Mouse (Mus musculus): ENCODE measurements around the gene Tiparp. TPM values are rescaled to one million over a fixed set of nuclear protein-coding genes. Genes with fewer than 3 reads are reported as not detected.
A peak's percentile ranks its signal among the peaks of the same experiment; 100 is the strongest.

Tiparp gene
- polyA plus RNA-seq, 1 experiment = 24.6 TPM

- Histone ChIP-seq H3K27ac (ENCODE audit: insufficient read depth, low read depth, low read length) (peak overlapping the region; percentile 85), H3K4me1 (ENCODE audit: control insufficient read depth, insufficient read depth, low read length) (peaks cover 13% of the 10 kb centered on the region), H3K4me3 (ENCODE audit: insufficient read depth, low read length) (peak overlapping the region; percentile 92)
- TF ChIP-seq CTCF (IDR thresholded peaks at IDR 0.05; ENCODE audit: low read depth, low read length) (no peak), POLR2A (IDR thresholded peaks at IDR 0.05; ENCODE audit: borderline replicate concordance, low read depth, low read length) (no peak)
Measured at GRCm38 (mm10) chr3:65527196-65527595, 1.0 kb upstream of the Tiparp start.

- peaks cover 19% of the 10 kb centered on the region for H3K4me1 ChIP-seq (ENCODE audit: control insufficient read depth, insufficient read depth, low read length)
- H3K4me3 ChIP-seq (ENCODE audit: insufficient read depth, low read length) = peak overlapping the region; percentile 68
- TF ChIP-seq CTCF (IDR thresholded peaks at IDR 0.05; ENCODE audit: low read depth, low read length) (peak; percentile 26; the same call in 1 of the 2 replicates), POLR2A (IDR thresholded peaks at IDR 0.05; ENCODE audit: borderline replicate concordance, low read depth, low read length) (no peak)
- H3K27ac ChIP-seq (ENCODE audit: insufficient read depth, low read depth, low read length) = peak overlapping the region; percentile 81
Measured at GRCm38 (mm10) chr3:65528614-65529470, 632 bp downstream of the Tiparp start.

- Histone ChIP-seq H3K27ac (ENCODE audit: insufficient read depth, low read depth, low read length) (peak overlapping the region; percentile 81), H3K4me1 (ENCODE audit: control insufficient read depth, insufficient read depth, low read length) (peaks cover 22% of the 10 kb centered on the region), H3K4me3 (ENCODE audit: insufficient read depth, low read length) (peak overlapping the region; percentile 68)
- no peak for TF ChIP-seq POLR2A (IDR thresholded peaks at IDR 0.05; ENCODE audit: borderline replicate concordance, low read depth, low read length)
- no peak for TF ChIP-seq CTCF (IDR thresholded peaks at IDR 0.05; ENCODE audit: low read depth, low read length)
Measured at GRCm38 (mm10) chr3:65529471-65530215, 1.4 kb downstream of the Tiparp start.

GRCm38 (mm10) chr3:65533014-65533413, 4.8 kb downstream of the Tiparp start:
- TF ChIP-seq CTCF (IDR thresholded peaks at IDR 0.05; ENCODE audit: low read depth, low read length) (no peak), POLR2A (IDR thresholded peaks at IDR 0.05; ENCODE audit: borderline replicate concordance, low read depth, low read length) (no peak)
- no peak overlapping the region for H3K27ac ChIP-seq (ENCODE audit: insufficient read depth, low read depth, low read length)
- peaks cover 25% of the 10 kb centered on the region for H3K4me1 ChIP-seq (ENCODE audit: control insufficient read depth, insufficient read depth, low read length)
- no peak overlapping the region for H3K4me3 ChIP-seq (ENCODE audit: insufficient read depth, low read length)

- TF ChIP-seq POLR2A (IDR thresholded peaks at IDR 0.05; ENCODE audit: borderline replicate concordance, low read depth, low read length) = no peak
- no peak for TF ChIP-seq CTCF (IDR thresholded peaks at IDR 0.05; ENCODE audit: low read depth, low read length)
- peaks cover 25% of the 10 kb centered on the region for H3K4me1 ChIP-seq (ENCODE audit: control insufficient read depth, insufficient read depth, low read length)
- no peak overlapping the region for H3K27ac ChIP-seq (ENCODE audit: insufficient read depth, low read depth, low read length)
- H3K4me3 ChIP-seq (ENCODE audit: insufficient read depth, low read length) = no peak overlapping the region
Measured at GRCm38 (mm10) chr3:65533598-65533997, 5.4 kb downstream of the Tiparp start.

GRCm38 (mm10) chr3:65534488-65534887, 6.3 kb downstream of the Tiparp start:
- no peak overlapping the region for H3K4me3 ChIP-seq (ENCODE audit: insufficient read depth, low read length)

GRCm38 (mm10) chr3:65535087-65535761, 7.0 kb downstream of the Tiparp start:
- TF ChIP-seq CTCF (IDR thresholded peaks at IDR 0.05; ENCODE audit: low read depth, low read length) = no peak
- TF ChIP-seq POLR2A (IDR thresholded peaks at IDR 0.05; ENCODE audit: borderline replicate concordance, low read depth, low read length) = no peak
- no peak overlapping the region for H3K4me3 ChIP-seq (ENCODE audit: insufficient read depth, low read length)
- no peak overlapping the region for H3K27ac ChIP-seq (ENCODE audit: insufficient read depth, low read depth, low read length)
- peaks cover 25% of the 10 kb centered on the region for H3K4me1 ChIP-seq (ENCODE audit: control insufficient read depth, insufficient read depth, low read length)

More at GRCm38 (mm10) chr3:65534488-65534887, 6.3 kb downstream of the Tiparp start:
- Histone ChIP-seq H3K27ac (ENCODE audit: insufficient read depth, low read depth, low read length) (no peak overlapping the region), H3K4me1 (ENCODE audit: control insufficient read depth, insufficient read depth, low read length) (peaks cover 25% of the 10 kb centered on the region)
- TF ChIP-seq POLR2A (IDR thresholded peaks at IDR 0.05; ENCODE audit: borderline replicate concordance, low read depth, low read length) = no peak
- TF ChIP-seq CTCF (IDR thresholded peaks at IDR 0.05; ENCODE audit: low read depth, low read length) = no peak

- Histone ChIP-seq H3K27ac (ENCODE audit: insufficient read depth, low read depth, low read length) (no peak overlapping the region), H3K4me1 (ENCODE audit: control insufficient read depth, insufficient read depth, low read length) (peaks cover 17% of the 10 kb centered on the region), H3K4me3 (ENCODE audit: insufficient read depth, low read length) (no peak overlapping the region)
- TF ChIP-seq POLR2A (IDR thresholded peaks at IDR 0.05; ENCODE audit: borderline replicate concordance, low read depth, low read length) = no peak
- no peak for TF ChIP-seq CTCF (IDR thresholded peaks at IDR 0.05; ENCODE audit: low read depth, low read length)
Measured at GRCm38 (mm10) chr3:65537288-65537687, 9.1 kb downstream of the Tiparp start.

GRCm38 (mm10) chr3:65540906-65541551, 12.8 kb downstream of the Tiparp start:
- no peak for TF ChIP-seq POLR2A (IDR thresholded peaks at IDR 0.05; ENCODE audit: borderline replicate concordance, low read depth, low read length)
- TF ChIP-seq CTCF (IDR thresholded peaks at IDR 0.05; ENCODE audit: low read depth, low read length) = no peak
- Histone ChIP-seq H3K27ac (ENCODE audit: insufficient read depth, low read depth, low read length) (no peak overlapping the region), H3K4me1 (ENCODE audit: control insufficient read depth, insufficient read depth, low read length) (peaks cover 7% of the 10 kb centered on the region), H3K4me3 (ENCODE audit: insufficient read depth, low read length) (no peak overlapping the region)

Measured in bone marrow macrophage, adult 2 months (primary cell).